Mouse (Mus musculus): ENCODE measurements around the gene Gal3st2c.

DNA sequence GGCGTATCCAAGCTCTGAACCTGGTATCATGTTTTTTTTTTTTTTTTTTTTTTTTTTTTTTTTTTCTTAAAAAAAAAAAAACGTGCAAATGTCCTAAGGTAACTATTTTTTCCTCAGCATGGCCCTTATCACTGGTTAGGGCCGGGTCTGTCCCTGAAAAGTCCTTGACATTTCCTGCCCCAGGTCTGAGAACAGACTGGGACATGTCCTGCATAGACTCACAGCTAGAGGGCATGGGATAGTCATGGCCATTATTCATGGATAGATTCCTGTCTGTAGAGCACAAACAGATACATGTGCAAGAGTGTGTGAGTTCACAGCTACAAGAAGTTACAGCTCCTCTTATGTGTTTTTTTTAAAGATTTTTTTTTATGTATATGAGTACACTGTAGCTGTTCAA, 1.5 kb upstream of the Gal3st2c start:
- TF ChIP-seq CTCF (IDR thresholded peaks at IDR 0.05; ENCODE audit: extremely low read depth, insufficient read length, insufficient replicate concordance, low read depth, low read length): no peak
- TF ChIP-seq POLR2A (IDR thresholded peaks at IDR 0.05; ENCODE audit: low read depth, low read length): no peak

Data from small intestine, adult 2 months (tissue).